Mouse (Mus musculus): ENCODE results near the gene Spdye4a. TPM values are rescaled to one million over a fixed set of nuclear protein-coding genes. Genes with fewer than 3 reads are reported as not detected.
"Not testable (repeated sequence)": the region's sequence is repeated elsewhere in the genome, so short reads cannot be mapped to it uniquely, and the experiment has no call there.

Gene Spdye4a
- polyA plus RNA-seq, 1 experiment from 2014 or later: not detected

DNA sequence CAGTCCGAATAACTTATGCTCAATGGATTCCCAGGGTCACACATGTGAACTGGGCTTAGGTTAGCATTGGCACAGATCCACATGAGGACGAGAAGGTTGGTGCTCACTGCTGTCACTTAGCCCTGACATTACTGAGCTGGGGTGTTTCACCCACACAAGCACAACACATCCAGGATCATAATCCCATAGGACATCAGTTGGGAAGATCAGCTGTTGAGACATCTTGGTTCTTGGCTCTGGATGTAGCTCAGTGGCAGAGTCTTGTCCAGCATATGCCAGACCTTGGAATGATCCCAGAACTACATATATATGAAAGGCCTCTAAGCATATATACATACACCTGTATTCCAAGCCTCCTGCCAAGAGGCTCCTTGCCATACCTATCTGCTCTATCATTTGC lies 31.5 kb downstream of the Spdye4a start:
- WGBS: 58% methylated on average over 2 of the region's 2 CpGs
- no peak for ATAC-seq (ENCODE audit: low read depth)
- Histone ChIP-seq H3K4me2 (ENCODE audit: low read depth, low read length) (no peak overlapping the region), H3K4me3 (ENCODE audit: low read length) (no peak overlapping the region), H3K4me1 (replicated peaks; ENCODE audit: control insufficient read depth, insufficient read depth, low read length) (no peaks in the 10 kb centered on the region), H3K27me3 (ENCODE audit: control insufficient read depth, insufficient read depth, low read depth, low read length) (no peaks in the 10 kb centered on the region), H3K27ac (ENCODE audit: low read length) (no peak overlapping the region), H3K9me3 (ENCODE audit: control insufficient read depth, low read length) (no peaks in the 10 kb centered on the region), H3K36me3 (ENCODE audit: control insufficient read depth, insufficient read depth, low read length) (no peaks in the 10 kb centered on the region), H3K9ac (ENCODE audit: low read length) (no peak overlapping the region)

DNA sequence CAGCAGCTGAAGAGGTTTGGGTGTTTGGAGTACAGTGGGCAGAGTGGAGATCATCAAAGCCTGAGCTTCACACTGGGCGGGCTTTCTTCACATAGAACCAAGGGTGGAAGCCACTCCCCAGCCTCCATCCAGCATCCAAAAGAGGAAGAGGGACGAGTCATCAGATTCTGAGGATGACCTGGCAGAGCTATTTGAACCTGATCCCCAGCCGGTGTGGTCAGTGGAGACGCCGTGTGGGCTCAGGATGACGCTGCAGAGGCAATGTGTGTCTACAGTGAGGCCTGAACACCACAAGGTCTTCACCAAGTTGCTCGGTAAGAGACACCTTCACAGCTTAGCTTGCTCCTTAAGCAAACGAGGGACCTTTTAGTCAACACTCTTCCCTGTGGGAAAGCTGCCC lies 31.9 kb downstream of the Spdye4a start:
- ATAC-seq (ENCODE audit: low read depth); H3K4me2 ChIP-seq (ENCODE audit: low read depth, low read length); H3K27me3 ChIP-seq (ENCODE audit: control insufficient read depth, insufficient read depth, low read depth, low read length); H3K9me3 ChIP-seq (ENCODE audit: control insufficient read depth, low read length); H3K4me1 ChIP-seq (replicated peaks; ENCODE audit: control insufficient read depth, insufficient read depth, low read length); H3K4me3 ChIP-seq (ENCODE audit: low read length); H3K36me3 ChIP-seq (ENCODE audit: control insufficient read depth, insufficient read depth, low read length); H3K9ac ChIP-seq (ENCODE audit: low read length); H3K27ac ChIP-seq (ENCODE audit: low read length): not testable (repeated sequence)
- WGBS: 51% methylated on average over 8 of the region's 8 CpGs

GRCm38 (mm10) chr5:143192806-143193205 lies 33.9 kb downstream of the Spdye4a start:
- no peak for ATAC-seq (ENCODE audit: low read depth)
- H3K27me3 ChIP-seq (ENCODE audit: control insufficient read depth, insufficient read depth, low read depth, low read length): no peaks in the 10 kb centered on the region
- H3K4me2 ChIP-seq (ENCODE audit: low read depth, low read length): no peak overlapping the region
- H3K4me3 ChIP-seq (ENCODE audit: low read length): no peak overlapping the region
- H3K9me3 ChIP-seq (ENCODE audit: control insufficient read depth, low read length): no peaks in the 10 kb centered on the region
- H3K27ac ChIP-seq (ENCODE audit: low read length): no peak overlapping the region
- H3K9ac ChIP-seq (ENCODE audit: low read length): no peak overlapping the region
- 84% methylated on average over 8 of the region's 8 CpGs for WGBS
- no peaks in the 10 kb centered on the region for H3K4me1 ChIP-seq (replicated peaks; ENCODE audit: control insufficient read depth, insufficient read depth, low read length)
- H3K36me3 ChIP-seq (ENCODE audit: control insufficient read depth, insufficient read depth, low read length): no peaks in the 10 kb centered on the region

DNA sequence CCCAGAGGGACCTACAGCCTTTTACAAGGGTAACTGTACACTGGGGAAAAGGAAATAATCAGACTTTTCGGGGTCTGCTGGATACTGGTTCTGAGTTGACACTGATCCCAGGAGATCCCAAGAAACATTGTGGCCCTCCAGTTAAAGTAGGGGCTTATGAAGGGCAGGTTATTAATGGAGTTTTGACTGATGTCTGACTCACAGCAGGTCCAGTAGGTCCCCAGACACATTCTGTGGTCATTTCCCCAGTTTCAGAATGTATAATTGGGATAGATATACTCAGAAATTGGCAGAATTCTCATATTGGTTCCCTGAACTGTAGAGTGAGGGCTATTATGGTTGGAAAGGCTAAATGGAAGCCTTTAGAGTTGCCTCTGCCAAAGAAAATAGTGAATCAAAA lies 38.7 kb downstream of the Spdye4a start:
- not testable (repeated sequence) for ATAC-seq (ENCODE audit: low read depth); H3K27me3 ChIP-seq (ENCODE audit: control insufficient read depth, insufficient read depth, low read depth, low read length); H3K9ac ChIP-seq (ENCODE audit: low read length); H3K9me3 ChIP-seq (ENCODE audit: control insufficient read depth, low read length); H3K4me3 ChIP-seq (ENCODE audit: low read length); H3K4me1 ChIP-seq (replicated peaks; ENCODE audit: control insufficient read depth, insufficient read depth, low read length); H3K36me3 ChIP-seq (ENCODE audit: control insufficient read depth, insufficient read depth, low read length); H3K27ac ChIP-seq (ENCODE audit: low read length); H3K4me2 ChIP-seq (ENCODE audit: low read depth, low read length)
- WGBS: no CpG with 5 or more reads among the region's 1 CpGs

GRCm38 (mm10) chr5:143180255-143181076 lies 46.2 kb downstream of the Spdye4a start, which contains the start of the genes Rbak and Spdye4b:
Gene Rbak (minus strand): TSS chr5:143180775.
Gene Spdye4b (plus strand): TSS chr5:143181017.
- ATAC-seq (ENCODE audit: low read depth): peak; percentile 98
- Histone ChIP-seq H3K4me3 (ENCODE audit: low read length) (peak within 1 kb of the TSS; percentile 75), H3K9me3 (ENCODE audit: control insufficient read depth, low read length) (no peaks in the 10 kb centered on the region), H3K36me3 (ENCODE audit: control insufficient read depth, insufficient read depth, low read length) (peaks cover 26% of the 10 kb centered on the region), H3K4me1 (replicated peaks; ENCODE audit: control insufficient read depth, insufficient read depth, low read length) (peaks cover 12% of the 10 kb centered on the region), H3K4me2 (ENCODE audit: low read depth, low read length) (peak within 1 kb of the TSS; percentile 84), H3K27me3 (ENCODE audit: control insufficient read depth, insufficient read depth, low read depth, low read length) (no peaks in the 10 kb centered on the region), H3K27ac (ENCODE audit: low read length) (peak within 1 kb of the TSS; percentile 76; the same call in 1 of the 2 replicates), H3K9ac (ENCODE audit: low read length) (peak within 1 kb of the TSS; percentile 91)
- under 1% methylated on average over 58 of the region's 58 CpGs for WGBS

DNA sequence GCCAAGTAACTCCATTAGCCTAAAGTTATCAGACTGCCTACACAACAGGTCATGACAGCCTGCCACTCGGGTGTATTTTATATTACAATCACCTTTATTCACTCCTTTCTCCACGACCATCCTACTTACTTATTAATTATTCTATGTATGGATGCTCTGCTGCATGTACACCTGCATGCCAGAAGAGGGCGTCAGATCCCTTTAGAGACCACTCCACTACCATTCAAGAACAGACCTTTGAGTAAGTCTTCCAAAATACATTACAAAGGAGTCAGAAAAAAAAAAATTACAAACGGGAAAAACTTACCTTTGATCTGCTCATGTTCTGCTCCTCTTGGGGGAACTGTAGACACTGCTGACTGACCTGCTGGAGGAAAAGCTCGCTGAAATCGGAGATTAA lies 47.5 kb downstream of the Spdye4a start:
- Histone ChIP-seq H3K36me3 (ENCODE audit: control insufficient read depth, insufficient read depth, low read length) (peaks cover 38% of the 10 kb centered on the region), H3K27me3 (ENCODE audit: control insufficient read depth, insufficient read depth, low read depth, low read length) (no peaks in the 10 kb centered on the region), H3K27ac (ENCODE audit: low read length) (no peak overlapping the region), H3K4me3 (ENCODE audit: low read length) (peak overlapping the region; percentile 75; the same call in 1 of the 2 replicates), H3K4me2 (ENCODE audit: low read depth, low read length) (peak overlapping the region; percentile 84), H3K9me3 (ENCODE audit: control insufficient read depth, low read length) (no peaks in the 10 kb centered on the region), H3K4me1 (replicated peaks; ENCODE audit: control insufficient read depth, insufficient read depth, low read length) (peaks cover 12% of the 10 kb centered on the region), H3K9ac (ENCODE audit: low read length) (no peak overlapping the region)
- ATAC-seq (ENCODE audit: low read depth): no peak
- WGBS: 30% methylated on average over 6 of the region's 6 CpGs

DNA sequence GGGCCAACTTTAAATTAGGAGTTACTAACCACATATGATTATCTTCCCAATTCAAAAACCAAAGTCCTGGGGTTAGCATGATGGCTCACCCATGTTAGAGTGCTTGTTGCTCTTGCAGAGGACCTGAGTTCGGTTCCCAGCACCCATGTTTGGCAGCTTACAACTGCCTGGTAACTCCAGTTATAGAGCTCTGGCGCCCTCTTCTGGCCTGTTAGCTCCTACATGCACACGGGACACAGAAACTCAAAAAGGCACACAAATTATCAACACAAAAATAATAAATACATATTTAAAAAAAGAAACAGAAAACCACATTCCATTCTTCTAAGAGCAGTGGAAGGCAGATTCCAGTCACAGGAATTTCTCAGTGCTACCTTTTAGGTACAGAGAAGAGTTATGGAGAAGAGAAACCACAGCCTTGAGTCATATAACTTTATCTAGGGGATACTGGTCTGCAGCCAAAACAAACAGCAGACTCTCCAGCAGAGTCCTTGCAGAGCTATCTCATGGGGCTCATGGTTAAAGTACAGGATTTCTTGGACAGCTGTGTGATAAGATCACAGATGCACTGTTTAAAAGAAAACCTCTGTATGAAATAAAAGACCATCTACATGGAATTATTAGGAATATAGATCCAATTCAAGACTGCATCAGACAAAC lies 49.0 kb downstream of the Spdye4a start:
- Histone ChIP-seq H3K4me2 (ENCODE audit: low read depth, low read length) (no peak overlapping the region), H3K4me1 (replicated peaks; ENCODE audit: control insufficient read depth, insufficient read depth, low read length) (peaks cover 12% of the 10 kb centered on the region), H3K4me3 (ENCODE audit: low read length) (no peak overlapping the region), H3K27ac (ENCODE audit: low read length) (no peak overlapping the region), H3K36me3 (ENCODE audit: control insufficient read depth, insufficient read depth, low read length) (peaks cover 54% of the 10 kb centered on the region), H3K27me3 (ENCODE audit: control insufficient read depth, insufficient read depth, low read depth, low read length) (no peaks in the 10 kb centered on the region), H3K9me3 (ENCODE audit: control insufficient read depth, low read length) (0 out of 2 replicates have a peak, but pooled peaks cover 5% of the 10 kb centered on the region), H3K9ac (ENCODE audit: low read length) (no peak overlapping the region)
- ATAC-seq (ENCODE audit: low read depth): no peak
- WGBS: 91% methylated on average over 3 of the region's 3 CpGs

DNA sequence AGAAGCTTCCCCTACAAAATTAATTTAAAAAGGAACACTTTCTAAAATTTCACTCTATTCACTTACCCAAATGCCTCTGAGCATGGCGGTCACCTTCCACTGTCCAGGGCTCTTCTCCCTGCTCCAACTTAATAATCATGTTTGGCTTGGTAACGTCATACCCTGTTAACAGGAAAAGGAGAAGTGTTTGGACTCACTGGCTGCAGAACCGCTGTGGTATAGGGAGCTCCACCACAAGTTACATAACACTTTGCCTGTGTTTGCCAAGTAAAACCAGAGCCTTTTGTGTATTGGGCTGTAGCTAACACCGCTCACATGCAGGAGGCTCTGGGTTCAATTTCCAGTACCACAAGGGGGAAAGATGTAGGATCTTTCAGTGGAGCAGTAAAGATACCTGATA lies 50.7 kb downstream of the Spdye4a start:
- 92% methylated on average over 4 of the region's 4 CpGs for WGBS
- Histone ChIP-seq H3K27ac (ENCODE audit: low read length) (no peak overlapping the region), H3K9ac (ENCODE audit: low read length) (no peak overlapping the region), H3K4me2 (ENCODE audit: low read depth, low read length) (no peak overlapping the region), H3K4me1 (replicated peaks; ENCODE audit: control insufficient read depth, insufficient read depth, low read length) (peaks cover 12% of the 10 kb centered on the region), H3K4me3 (ENCODE audit: low read length) (no peak overlapping the region), H3K36me3 (ENCODE audit: control insufficient read depth, insufficient read depth, low read length) (peaks cover 70% of the 10 kb centered on the region), H3K9me3 (ENCODE audit: control insufficient read depth, low read length) (0 out of 2 replicates have a peak, but pooled peaks cover 5% of the 10 kb centered on the region), H3K27me3 (ENCODE audit: control insufficient read depth, insufficient read depth, low read depth, low read length) (no peaks in the 10 kb centered on the region)
- no peak for ATAC-seq (ENCODE audit: low read depth)

Data from lung, embryonic 16.5 days (tissue).